Mouse (Mus musculus): ENCODE results near the gene Myo5a. TPM values are rescaled to one million over a fixed set of nuclear protein-coding genes. Genes with fewer than 3 reads are reported as not detected.

Gene Myo5a
- 9.0 and 9.8 TPM in 2 replicates for polyA plus RNA-seq (2012; rRNA removed)

GRCm38 (mm10) chr9:75070457-75071028 lies at the start of gene Myo5a:
Myo5a (plus strand) TSS chr9:75071015.
- DNase-seq (ENCODE audit: low read depth), result no peak

DNA sequence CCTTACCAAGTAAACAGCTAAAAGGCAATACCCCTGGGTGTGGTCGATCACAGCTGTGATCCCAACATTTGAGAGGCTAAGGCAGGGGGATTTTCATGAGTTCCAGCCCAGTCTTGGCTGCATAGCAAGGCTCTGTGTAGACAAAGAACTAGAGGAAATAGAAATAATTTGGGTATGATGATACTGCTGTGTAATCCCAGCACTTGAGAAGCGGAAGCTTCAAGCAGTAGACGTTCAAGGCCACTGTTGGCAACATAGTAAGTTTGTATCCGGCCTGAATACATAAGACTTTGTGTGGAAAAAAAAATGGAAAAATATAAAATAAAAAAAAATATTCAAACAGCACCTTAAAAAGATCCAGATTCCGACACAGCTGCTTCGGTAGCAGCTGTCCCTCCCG lies 48.3 kb upstream of the Myo5a start:
- no peak for DNase-seq (ENCODE audit: low read depth)

DNA sequence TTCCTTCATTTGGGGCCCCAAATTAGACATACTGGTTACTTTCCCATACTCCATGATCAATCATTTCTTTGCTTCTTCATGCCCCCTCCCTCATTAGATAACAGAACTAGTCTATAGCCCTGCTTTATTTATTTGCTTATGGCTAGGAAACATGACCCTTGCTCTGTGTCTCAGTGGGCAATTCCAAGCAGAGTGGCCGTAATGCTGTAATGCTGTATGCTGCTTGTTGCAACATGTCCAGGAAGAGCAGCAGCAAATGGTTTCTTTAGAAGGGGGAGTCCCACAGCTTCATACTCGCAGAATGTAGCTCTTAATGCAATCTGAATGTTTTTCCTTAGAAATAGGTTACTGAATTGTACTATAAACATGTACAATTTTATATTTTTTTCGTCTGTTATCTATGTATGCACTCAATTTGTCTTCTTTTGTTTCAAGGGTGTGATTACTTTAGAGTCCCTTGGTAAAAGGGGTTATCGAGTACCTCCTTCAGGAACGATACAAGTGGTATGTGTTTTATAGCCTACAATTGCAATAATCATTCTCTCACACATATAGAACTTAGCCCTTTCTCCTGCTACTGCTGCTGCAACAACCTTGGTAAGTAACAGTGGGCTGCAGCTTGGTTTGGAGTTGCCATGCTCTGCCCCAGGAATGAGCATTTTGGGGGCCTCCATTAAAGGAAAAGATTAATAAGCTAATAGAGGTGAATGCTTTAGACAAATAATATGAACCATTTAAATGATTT lies 47.5 kb upstream of the Myo5a start:
- no peak for DNase-seq (ENCODE audit: low read depth)

GRCm38 (mm10) chr9:75024089-75024488 lies 46.7 kb upstream of the Myo5a start:
- DNase-seq (ENCODE audit: low read depth), result no peak

GRCm38 (mm10) chr9:75025689-75026088 lies 45.1 kb upstream of the Myo5a start:
- no peak for DNase-seq (ENCODE audit: low read depth)

DNA sequence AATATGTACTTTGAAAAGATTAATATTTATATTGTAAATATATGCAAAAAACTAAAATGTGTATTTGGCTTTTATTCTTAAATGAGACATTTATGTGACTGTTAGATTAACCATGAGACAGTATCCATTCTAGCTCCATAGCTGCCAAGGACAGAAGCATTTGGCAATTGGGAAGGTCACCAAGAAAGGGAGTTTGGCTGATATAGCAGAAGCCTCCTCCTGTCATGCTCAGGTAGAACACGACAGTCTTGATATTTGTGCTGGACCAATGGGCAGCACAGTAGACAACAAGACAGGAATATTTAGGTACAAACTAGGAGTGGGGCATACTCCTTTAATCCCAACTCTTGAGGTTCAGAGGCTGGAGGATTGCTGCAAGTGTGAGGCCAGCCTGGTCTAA lies 38.4 kb upstream of the Myo5a start:
- no peak for DNase-seq (ENCODE audit: low read depth)

GRCm38 (mm10) chr9:75033141-75033540 lies 37.7 kb upstream of the Myo5a start:
- no peak for DNase-seq (ENCODE audit: low read depth)

DNA sequence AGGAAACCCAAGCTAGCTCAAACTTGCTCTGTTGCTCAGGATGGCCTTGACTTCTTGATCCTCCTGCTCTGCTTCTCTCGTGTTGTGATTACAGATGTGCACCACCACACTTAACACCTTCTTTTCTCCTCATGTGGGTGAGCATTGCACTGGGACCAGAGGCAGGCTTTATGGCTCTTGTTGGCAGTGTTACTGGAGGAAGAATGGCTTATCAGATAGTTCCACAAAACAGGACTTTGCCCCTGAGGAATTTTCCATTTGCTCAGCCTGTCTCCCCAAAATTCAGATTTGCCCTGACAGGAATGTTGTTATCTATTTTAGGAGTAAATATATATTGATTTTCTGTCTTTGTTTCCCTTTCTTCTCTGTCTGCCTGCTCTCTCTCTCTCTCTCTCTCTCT lies 36.1 kb upstream of the Myo5a start:
- DNase-seq (ENCODE audit: low read depth), result no peak

GRCm38 (mm10) chr9:75035944-75036343 lies 34.9 kb upstream of the Myo5a start:
- no peak for DNase-seq (ENCODE audit: low read depth)

DNA sequence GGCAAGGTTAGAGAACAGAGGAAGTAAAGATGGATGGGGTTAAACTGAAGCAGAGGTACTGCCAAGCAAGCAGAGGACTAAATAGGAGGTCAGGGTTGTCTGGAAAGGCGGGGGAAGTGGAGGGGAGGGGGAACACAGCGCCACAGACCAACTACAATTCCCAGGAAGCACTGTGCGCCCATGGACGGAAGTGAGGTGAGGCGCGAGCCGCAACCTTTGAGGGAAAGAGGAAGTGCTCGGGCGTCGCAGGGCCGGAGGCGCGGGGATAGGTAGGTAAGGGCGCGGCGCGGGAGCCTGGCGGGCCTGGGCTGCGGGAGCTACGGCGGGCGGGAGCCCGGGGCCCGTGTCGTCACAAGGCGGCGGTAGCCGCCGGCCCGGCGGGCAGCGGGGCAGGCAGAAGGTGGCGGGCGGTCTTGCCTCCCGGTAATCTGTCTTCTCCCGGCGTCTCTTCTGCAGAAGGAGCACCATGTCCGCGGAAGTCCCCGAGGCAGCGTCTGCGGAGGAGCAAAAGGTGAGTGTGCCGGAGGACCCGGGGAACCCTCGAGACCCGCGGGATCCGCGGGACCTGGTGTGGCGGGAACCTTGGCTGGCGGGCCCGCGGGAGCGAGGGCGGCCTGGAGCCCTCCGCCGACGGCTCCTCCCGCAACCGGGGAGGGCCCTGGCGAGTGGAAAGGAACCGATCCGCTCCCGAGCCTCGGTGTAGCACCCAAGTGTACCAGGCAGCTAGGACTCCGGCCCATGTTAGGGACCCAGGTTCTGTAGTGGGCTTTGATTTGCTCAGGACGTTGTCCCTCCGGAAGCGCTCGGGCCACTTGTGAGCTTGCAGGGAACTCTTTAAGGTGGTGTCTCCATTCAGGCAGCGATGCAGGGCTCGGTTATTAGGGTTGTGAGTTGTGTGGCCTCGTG lies 33.1 kb upstream of the Myo5a start, which contains the start of gene Arpp19:
Arpp19 (plus strand) TSS at position 164 of the 906 bp plus-strand sequence.
- no peak for DNase-seq (ENCODE audit: low read depth)

GRCm38 (mm10) chr9:75038357-75038688 lies 32.5 kb upstream of the Myo5a start:
- no peak for DNase-seq (ENCODE audit: low read depth)

- no peak for DNase-seq (ENCODE audit: low read depth)
Measured at GRCm38 (mm10) chr9:75040566-75040965, 30.2 kb upstream of the Myo5a start.

DNA sequence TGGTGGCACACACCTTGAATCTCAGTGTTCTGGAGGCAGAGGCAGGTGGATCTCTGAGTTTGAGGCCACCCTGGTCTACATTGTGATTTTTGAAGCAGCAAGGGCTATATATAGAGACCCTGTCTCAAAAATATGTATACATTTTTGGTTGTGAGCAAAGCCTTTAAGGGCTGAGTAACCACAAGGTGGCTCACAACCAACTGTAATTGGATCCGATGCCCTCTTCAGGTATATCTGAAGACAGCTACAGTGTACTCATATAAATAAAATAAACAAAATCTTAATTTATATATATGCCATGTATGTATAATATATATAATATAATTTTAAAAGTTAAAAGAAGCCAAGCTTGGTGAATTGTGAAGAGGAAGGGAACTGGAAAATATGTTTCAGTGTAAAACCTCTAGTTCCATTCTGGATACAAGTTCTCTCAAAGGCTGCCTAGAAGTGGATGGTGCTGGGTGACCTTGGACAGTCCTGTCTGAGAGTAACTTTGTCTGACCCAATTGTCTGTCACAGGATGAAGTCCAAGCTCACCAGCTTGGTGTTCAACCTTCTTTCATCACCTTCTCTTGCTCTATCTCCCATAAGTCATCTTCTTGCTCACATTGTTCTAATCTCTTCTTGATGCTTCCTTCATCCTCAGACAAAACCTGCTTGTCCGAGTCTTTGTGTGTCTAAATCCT lies 28.8 kb upstream of the Myo5a start:
- no peak for DNase-seq (ENCODE audit: low read depth)

GRCm38 (mm10) chr9:75043191-75043590 lies 27.6 kb upstream of the Myo5a start:
- DNase-seq (ENCODE audit: low read depth), result no peak

GRCm38 (mm10) chr9:75047079-75047478 lies 23.7 kb upstream of the Myo5a start:
- DNase-seq (ENCODE audit: low read depth), result no peak

DNA sequence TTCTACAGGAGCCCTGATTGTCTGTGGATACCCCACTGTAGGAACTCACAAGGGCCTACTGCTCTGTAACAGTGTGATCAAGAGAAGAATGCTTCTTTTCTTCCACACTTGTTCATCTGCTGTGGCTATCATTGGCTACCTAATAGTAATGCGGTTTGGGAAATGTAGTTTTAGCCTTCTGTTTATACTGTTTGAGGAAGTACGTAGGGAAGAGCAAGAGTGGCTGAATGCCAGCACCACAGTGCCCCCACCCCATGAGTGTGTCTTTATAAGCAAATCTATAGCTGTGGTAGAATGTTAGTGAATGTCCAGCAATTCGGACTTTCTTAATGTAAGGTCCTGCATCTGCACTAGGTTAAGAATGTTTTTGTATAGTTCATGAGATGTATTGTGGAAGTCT lies 21.7 kb upstream of the Myo5a start:
- DNase-seq (ENCODE audit: low read depth), result no peak

DNA sequence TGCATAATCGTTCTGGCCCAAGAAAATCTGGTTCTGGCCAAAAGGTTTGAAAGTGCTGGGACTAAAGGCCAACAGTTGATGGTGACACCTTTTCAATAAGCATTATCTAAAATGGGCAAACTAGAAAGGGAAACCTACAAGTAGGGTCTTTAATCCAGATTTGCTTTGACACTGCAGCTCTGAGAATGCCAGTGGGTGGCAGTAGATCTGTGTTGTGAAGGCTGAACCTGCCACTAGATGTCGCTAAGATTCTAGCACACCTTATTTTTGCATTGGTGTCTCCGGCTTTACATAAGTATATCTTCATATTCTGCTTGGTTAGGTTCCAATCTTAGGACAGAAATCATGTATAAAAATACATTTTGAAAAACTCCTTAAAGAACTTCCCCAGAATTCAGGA lies 20.8 kb upstream of the Myo5a start:
- no peak for DNase-seq (ENCODE audit: low read depth)

DNA sequence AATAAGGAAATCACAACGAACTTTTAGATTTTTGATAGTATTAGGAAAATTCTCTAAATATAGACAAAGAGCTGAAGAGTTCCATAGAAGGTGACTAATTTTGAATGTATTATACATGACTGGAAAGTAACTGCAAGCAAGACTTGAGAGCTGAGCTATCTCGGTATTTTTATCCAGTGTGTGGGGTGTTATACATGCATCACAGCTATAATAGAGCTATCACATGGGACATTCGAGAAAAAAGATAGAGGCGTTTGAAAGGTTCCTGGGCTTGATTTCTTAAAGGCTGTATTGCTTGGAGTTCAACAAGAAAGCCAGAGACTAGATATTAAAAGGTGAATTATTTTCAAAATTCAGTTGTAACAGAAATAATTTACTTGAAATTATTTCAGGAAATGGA lies 19.0 kb upstream of the Myo5a start:
- no peak for DNase-seq (ENCODE audit: low read depth)

DNA sequence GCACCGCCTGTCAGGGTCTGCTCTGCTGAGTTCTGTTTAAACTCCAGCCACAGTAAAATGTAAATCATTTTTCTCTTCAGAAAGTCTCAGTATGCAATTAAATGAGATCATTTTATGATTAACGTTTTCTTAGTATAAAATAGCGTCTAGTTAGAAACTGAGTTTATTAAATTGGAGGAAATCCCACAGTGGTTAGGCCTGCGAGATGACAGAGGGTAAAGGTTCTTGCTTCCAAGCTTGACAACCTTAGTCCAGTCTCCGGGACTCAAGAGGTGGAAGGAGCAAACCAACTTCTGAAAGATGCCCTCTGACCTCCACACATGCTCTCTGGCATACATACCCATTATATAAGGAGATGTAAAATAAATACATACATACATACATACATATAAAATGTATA lies 15.8 kb upstream of the Myo5a start:
- no peak for DNase-seq (ENCODE audit: low read depth)

DNA sequence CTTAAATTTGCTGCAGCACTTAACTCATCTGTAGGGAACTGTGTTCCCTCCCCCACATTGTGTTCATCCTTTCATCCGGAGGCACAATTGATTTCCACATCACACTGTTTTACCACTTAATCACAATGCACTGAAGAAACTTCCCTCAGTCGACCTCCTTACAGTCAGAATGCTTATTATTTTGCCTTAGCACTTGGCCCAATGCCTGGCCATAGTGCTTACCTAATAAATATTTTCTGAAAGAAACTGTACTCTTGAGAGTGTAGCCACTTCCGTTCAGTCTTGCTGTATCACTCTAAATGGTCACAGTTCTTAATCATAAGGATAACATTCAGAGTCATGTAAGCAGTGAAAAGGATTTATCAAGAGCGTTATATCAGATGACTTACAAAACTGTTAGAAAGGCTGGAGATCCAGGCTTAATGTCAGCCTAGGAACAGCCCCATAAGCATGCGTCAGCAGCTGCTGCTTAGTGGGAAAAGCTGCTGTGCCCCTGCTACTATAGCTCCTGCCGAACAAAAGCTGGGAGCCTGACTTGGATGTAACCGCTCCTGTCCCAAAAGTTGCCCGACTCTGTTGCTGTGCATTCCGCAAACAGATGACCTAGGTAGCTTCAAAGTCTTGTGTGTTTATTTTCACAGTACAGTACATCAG lies 6.0 kb upstream of the Myo5a start:
- no peak for DNase-seq (ENCODE audit: low read depth)

DNA sequence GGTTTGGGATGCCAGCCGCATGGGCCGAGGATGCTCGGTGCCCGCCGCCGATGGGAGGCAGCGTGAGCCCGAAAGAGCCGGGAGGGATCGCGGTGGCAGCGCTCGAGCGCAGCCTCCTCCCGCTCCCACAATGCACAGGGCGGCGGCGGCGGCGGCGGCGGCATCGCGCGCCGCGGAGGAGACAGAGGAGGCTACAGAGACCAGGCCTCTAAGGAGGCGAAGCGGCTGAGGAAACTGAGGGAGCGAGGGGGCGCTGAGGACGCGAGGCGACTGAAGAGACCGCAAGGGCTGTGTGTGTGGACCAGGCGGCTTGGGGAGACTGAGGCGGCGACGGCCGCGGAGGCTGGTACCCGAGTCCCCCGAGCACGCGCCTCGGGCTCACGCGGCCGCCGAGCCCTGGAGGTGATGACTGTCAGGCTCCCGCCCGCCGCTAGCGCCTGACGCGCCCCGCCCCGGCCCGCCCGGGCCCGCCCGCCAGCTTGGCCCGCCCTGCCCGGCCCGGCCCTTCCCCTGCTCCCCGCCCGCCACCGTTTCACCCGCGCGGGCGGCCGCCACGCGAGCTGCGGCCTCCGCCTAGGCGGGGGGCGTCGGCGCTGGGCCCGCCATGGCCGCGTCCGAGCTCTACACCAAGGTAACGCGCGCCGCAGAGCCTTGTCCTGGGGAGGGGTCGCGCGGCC lies 352 bp downstream of the Myo5a start:
- DNase-seq (ENCODE audit: low read depth), result no peak
